Mouse (Mus musculus): ENCODE data around the gene Numbl.

Numbl gene

DNA sequence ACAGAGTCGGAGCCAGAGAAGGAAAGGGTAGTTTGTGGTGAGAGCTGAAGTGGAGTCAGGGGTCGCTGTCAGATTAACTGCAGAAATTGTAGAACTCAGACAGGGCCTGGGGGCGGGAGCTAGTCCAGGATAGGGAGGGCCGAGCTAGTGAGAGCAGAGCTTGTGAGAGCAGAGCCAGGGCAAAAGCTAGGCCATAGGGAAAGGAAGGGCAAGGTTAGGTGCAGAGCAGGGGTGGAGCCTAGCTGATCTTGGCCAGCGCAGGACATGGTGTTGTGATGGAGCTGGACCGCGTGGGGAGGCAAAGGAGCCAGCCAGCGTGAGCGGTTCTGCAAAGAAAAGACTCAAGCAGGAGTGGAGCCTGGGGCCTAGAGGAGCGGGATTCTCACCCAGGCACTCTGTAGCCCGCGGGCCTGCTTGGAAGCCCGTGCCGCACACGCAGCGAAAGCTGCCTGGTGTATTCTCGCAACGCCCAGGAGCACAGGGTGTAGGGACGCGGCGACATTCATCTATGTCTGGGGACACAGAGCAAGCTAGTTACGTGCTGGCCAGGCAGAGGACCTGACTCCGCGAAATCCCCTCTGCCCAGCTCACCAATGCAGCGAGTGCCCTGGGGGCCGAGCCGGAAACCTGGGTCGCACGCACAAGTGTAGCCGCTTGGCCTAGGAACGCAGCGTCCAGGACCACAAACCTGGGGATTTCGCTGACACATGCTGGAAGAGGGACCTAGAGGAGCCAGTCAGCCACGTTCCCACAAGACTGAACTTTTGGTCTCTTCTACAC lies 68.1 kb downstream of the Numbl start:
- no peak for DNase-seq (ENCODE audit: low spot score)

DNA sequence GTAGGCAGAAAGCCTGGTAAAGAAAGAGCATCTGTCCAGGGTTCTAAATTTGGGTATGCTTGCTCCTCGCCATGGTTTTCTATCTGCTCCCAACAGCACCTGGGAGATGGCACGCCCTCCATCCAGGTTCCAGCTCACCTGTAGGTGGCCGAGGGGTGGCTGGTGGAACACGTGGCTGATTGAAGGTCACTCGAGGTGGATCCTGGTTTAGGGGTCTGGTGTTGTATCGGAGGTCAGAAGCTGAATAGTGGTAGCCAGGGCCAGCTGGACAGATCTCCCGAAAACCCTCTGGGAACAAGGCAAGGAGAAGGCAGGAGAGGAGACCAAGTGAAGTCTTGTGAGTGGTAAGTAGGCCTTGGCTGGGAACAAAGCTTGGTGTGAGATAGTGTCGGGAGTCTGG lies 69.3 kb downstream of the Numbl start:
- DNase-seq (ENCODE audit: low spot score), result no peak

DNA sequence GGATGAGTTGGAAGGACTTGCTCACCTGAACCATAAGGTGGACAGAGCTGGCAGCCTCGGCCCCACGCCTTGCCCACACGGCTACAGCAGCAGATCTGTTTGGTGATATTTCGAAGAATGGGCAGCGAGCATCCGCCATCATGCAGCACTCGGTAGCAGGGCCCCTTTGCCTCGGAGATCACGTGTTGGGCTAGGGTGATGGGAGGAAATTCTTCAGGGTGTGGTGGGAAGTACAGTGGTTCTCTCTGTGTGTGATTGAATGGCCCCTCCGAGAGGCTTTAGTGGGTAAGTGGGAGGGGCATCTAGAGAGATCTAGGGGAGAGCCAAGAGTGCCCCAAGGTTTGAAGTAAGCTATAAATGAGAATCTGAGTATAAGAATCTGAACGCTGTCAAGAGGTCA lies 69.9 kb downstream of the Numbl start:
- no peak for DNase-seq (ENCODE audit: low spot score)

DNA sequence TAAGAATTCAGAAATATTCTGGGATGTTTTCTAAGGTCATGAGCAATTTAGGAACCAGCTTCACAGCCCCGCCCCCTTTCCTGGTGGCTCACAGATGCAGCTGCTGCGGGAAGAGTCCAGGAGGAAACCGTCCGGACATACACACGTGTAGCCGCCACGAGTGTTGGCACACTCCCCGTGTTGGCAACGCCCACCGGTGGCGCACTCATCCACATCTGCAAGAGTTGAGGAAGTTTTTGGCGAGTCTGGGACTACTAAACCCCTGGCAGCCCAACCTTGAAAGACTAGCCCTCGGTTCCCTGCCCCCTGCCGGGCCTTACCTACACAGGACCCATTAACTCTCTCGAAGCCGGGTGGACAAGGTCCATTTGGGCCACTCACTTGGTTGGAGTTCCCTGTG lies 70.4 kb downstream of the Numbl start:
- no peak for DNase-seq (ENCODE audit: low spot score)

DNA sequence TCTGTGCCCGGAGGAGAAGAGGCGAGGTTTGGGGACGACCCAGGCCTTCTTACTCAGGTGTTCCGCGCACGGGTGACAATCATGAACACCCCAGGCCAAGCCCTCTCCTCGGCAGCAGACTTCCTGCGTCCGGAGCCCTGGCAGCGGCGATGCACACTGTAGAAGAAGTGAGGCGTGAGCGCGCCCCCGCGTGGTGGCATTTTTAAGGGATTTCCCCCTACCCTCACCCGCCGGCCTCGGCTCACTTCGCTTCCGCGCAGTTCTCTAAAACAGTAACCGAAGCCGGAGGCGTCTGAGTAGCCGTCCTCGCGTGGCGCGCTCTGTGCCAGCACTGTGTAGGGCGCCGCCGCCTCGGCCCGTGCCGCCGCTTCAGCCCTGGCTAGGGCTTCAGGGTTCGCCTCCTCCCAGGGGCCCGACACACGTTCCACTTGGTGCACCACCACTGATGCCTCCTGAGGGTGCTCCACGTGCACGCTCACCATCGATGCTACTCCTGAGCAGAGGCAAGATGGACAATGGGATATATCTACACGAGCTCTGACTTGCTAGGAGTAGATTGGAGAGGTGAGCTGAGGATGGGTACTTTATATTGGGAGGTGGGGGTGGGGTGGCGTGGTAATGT lies 71.2 kb downstream of the Numbl start:
- DNase-seq (ENCODE audit: low spot score), result peak; percentile 90

DNA sequence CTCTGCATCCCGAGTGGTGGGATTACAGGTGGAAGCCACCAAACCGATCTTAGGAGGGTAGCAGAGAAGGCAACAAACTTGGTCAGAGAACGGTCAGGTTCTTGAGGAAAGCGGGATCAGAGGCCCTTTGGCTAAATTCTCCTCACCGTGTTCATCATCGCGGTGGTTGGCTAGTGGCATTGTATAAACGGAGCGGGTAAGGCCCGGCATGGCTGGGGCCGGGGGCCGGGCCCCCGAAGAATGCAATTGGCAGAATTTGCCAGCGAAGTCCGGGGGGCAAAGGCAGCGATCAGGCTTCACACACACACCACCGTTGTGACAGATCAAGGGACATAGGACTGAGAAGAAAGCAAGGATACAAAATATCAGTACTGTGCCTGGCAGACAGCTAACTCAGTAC lies 71.7 kb downstream of the Numbl start:
- DNase-seq (ENCODE audit: low spot score), result no peak

DNA sequence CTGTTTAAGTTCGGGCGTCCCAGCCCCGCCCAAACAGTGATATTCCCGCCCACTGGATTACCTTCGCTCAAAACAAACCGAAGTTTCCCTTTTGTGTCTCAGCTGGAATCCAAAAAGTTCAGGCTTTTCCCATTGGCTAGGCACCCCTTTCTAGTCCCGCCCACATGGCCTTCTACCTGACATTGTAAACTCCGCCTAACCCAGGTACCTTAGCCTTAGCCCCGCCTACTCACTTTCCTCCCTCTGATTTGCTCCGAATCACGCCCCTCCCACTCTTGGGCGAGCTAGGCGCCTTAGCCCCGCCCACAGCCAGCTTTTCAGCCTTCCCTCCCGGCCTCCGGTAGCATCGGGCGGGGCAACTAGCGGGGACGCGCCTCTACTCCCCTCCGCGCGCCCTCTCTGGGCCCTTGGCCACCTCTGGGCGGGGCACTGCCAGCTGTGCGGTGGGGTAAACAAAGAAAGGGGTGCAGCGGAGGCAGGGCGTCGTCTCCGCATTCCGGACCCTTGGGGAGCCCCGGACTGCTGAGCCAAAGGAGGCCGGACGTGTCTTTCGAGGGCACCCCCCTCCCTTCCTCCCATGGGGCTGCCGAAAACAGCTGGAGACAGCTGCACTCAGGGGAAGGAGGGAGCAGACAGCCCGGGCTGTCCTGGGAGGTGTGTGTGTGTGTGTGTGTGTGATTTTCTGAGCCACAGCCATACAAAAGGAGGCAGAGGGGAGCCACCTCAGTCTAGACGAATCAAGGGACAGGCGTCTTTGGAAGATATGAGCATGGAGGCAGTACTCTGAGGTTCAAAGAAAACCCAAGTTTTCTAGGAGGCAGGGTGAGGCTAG lies 72.7 kb downstream of the Numbl start:
- peak; percentile 89 for DNase-seq (ENCODE audit: low spot score)

DNA sequence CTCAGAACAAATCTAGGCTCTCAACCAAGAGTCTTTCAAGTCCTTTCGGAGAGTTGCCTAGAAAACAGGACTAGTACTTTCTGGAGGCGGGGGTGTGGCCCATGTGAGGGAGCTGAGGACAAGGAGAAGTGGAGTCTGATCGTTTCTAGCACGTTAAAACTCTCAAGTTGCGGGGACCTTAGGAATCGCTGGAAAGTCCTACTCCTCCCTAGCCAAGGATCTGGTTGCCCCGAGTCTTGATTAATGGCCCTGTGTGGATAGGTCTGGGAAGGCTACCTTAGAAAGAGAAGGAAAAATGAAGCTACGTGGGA lies 73.3 kb downstream of the Numbl start:
- DNase-seq (ENCODE audit: low spot score), result no peak
